Mouse (Mus musculus) left cerebral cortex, adult 2 months (tissue): ENCODE data around the gene Rcn2. TPM values are rescaled to one million over a fixed set of nuclear protein-coding genes. Genes with fewer than 3 reads are reported as not detected.
A peak's percentile ranks its signal among the peaks of the same experiment; 100 is the strongest.

ENCODE experiments used
- DNase-seq, 2 experiments: peaks; one replicate each; pipeline ENCODE4 v3.0.0; 2021 to 2022; ENCODE audit warnings: low spot score in 2 of 2, mixed read lengths in 1 of 2; ENCODE audit errors: extremely low spot score in 1 of 2
- H3K27ac ChIP-seq: fragments of 200-600 bp; 2 replicates; pipeline ENCODE4 v1.8.1; 2022
- H3K4me3 ChIP-seq: fragments of 200-600 bp; 2 replicates; pipeline ENCODE4 v1.8.1; 2022
- CTCF ChIP-seq: fragments of 200-600 bp; IDR thresholded peaks from 2 replicates; pipeline ENCODE4 v1.8.1; 2022; ENCODE audit warnings: antibody characterized with exemption, mild to moderate bottlenecking, moderate library complexity
- intact Hi-C: fragments of 180-260 bp; cut with DNase I; formaldehyde crosslinking; loops from one replicate; pipeline ENCODE4 v1.15.1; 2025
- total RNA-seq, 2 experiments: library from RNA; stranded (reverse); gene quantifications; 2 replicates each; pipeline ENCODE4 v1.2.3; 2021

The Rcn2 gene
- total RNA-seq, 2 experiments from 2014 or later, result 98.6 to 101 TPM

GRCm38 (mm10) chr9:56068630-56069029, 27.0 kb downstream of the Rcn2 start:
- no peak for TF ChIP-seq CTCF
- no peak overlapping the region for H3K4me3 ChIP-seq
- DNase-seq, result no peak
- intact Hi-C loops, result no loop called here
- no peak overlapping the region for H3K27ac ChIP-seq

DNA sequence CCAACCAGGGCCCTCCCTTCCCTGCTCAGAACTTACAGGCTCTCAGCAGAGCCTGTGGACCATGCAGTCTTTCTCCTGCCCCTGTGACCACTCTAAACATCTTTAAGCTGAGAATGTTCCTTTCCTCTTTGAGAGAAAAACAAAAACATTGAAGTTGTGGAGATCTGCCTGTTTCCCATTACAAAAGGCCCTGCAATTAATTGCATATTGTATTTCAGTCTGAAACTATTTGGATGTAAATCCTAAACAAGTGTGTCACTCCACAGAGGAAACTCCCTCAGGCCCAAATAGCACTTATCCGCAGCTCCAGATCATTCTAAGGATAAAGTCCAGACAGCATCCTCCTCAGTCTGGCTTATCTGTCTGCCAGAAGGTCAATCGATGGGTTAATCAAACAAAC, 31.2 kb downstream of the Rcn2 start:
- no peak for DNase-seq
- Histone ChIP-seq H3K4me3 (no peak overlapping the region), H3K27ac (no peak overlapping the region)
- TF ChIP-seq CTCF, result no peak
- intact Hi-C loops, result no loop called here

GRCm38 (mm10) chr9:56074863-56075262, 33.2 kb downstream of the Rcn2 start:
- peak overlapping the region; percentile 48; the same call in 1 of the 2 replicates for H3K27ac ChIP-seq
- H3K4me3 ChIP-seq, result no peak overlapping the region
- TF ChIP-seq CTCF, result no peak
- no peak for DNase-seq
- intact Hi-C loops, result loop anchor here (2.0 kb wide), 1 partner anchor 44 kb away; no protein-coding TSS in a partner anchor

GRCm38 (mm10) chr9:56075264-56075663, 33.6 kb downstream of the Rcn2 start:
- Histone ChIP-seq H3K27ac (peak overlapping the region; percentile 67), H3K4me3 (no peak overlapping the region)
- peak in 1 of 2 experiments; percentile 52 for DNase-seq
- peak; percentile 68 for TF ChIP-seq CTCF
- intact Hi-C loops, result loop anchor here (2.0 kb wide), 1 partner anchor 44 kb away; no protein-coding TSS in a partner anchor

DNA sequence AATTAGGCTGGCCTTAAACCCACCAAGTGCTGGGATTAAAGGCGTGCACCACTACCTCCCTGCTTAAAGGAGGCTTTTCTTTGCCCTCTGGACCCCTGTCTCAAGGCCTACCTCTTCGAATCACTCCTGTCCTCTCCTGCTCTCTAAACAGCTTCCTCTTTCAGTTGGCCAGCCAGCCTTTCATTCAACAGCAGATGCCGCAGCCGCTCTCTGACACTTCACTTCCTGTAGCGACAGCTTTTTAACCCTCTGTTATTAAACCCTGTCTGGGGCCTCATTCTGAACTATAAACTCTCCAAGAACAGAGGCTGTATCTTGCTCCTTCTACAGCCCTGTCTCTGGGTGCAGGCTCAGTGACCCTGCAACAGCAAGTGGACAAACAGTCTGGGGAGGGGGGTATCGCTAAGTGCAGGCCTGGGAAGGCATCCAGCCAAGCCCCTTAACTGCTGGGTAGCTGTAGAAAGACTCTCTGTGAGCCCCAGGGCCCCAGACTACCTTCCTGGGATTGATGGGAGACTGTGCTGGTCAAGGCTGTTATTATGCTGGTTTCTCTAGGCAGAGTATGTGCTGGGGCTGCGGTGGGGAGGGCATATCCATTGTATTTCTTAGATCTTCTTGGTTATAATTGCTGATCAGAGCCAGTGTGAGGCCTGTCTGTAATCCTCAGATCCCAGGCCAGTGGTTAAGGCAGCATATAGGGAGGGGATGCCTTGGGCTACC, 34.4 kb downstream of the Rcn2 start:
- Histone ChIP-seq H3K4me3 (no peak overlapping the region), H3K27ac (peak overlapping the region; percentile 67)
- no peak for DNase-seq
- no peak for TF ChIP-seq CTCF
- intact Hi-C loops, result loop anchor here (2.0 kb wide), 1 partner anchor 43 kb away; no protein-coding TSS in a partner anchor

DNA sequence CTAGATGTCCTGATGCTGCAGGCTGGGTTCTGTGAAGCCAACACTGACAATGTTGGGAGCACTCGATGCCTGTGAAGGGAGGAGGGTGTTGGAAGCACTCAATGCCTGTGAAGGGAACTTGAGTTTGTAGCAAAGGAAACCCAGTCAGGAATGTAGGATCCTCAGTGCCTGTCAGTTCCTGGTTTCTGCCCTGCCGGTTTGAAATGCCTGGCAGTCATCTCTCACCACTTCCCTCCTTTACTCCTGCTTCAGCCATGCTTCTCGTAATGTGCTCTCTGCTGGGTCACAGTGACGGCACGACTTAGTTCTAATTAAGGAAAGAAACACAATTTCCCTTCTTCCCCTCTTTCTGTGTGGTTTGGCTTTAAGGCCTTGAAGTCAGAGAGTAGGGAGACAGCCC, 37.9 kb downstream of the Rcn2 start:
- no peak for TF ChIP-seq CTCF
- intact Hi-C loops, result no loop called here
- DNase-seq, result no peak

DNA sequence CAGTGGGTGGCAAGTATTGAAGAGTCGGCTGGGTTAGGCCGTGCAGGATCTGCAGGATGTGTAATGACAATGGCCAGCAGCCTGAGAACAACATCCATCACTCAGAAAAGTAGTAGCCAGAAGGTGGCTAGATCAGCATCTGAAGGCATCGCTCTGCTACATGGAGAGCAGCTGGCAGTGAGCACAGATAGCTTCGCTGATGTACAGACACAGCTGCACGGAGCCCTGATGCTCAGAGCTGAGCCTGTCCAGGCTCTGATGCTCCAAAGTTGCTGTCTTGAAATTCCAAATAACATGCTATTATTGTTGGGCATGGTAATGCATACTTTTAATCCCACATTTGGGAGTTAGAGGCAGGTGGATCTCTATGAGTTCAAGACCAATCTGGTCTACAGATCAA, 44.9 kb downstream of the Rcn2 start:
- intact Hi-C loops, result no loop called here

More for the DNA sequence above, 37.9 kb downstream of the Rcn2 start:
- H3K4me3 ChIP-seq, result no peak overlapping the region
- no peak overlapping the region for H3K27ac ChIP-seq

GRCm38 (mm10) chr9:56089778-56090520, 48.3 kb downstream of the Rcn2 start, which contains the start of gene Pstpip1:
TSS of gene Pstpip1 (plus strand) at chr9:56089962.
- no peak within 1 kb of the TSS for H3K4me3 ChIP-seq
- intact Hi-C loops, result no loop called here
- no peak for TF ChIP-seq CTCF
- DNase-seq, result peak; percentile 40 to 49
- peak within 1 kb of the TSS; percentile 51; the same call in 1 of the 2 replicates for H3K27ac ChIP-seq

More for the DNA sequence above, 44.9 kb downstream of the Rcn2 start:
- TF ChIP-seq CTCF, result no peak
- DNase-seq, result no peak
- no peak overlapping the region for H3K4me3 ChIP-seq
- H3K27ac ChIP-seq, result no peak overlapping the region

GRCm38 (mm10) chr9:56090546-56091225, 49.0 kb downstream of the Rcn2 start:
- intact Hi-C loops, result no loop called here
- no peak for DNase-seq
- TF ChIP-seq CTCF, result no peak
- H3K4me3 ChIP-seq, result no peak overlapping the region
- no peak overlapping the region for H3K27ac ChIP-seq

DNA sequence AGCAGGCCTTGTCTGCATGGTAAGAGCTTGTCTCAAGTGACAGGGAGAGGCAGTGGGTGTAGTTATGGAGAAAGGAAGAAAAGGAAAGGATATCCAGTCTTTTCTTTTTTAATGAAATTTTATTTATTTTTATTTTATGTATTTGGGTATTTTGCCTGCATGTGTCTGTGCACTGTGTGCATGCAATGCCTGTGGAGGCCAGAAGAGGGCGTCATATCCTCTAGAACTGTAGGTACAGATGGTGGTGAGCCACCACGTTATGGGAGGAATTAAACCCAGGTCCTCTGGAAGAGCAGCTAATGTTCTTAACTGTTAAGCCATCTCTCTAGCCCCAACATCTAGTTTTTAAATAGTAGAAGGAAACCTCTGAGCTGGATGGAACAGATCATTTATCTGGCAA, 50.5 kb downstream of the Rcn2 start:
- no peak for DNase-seq
- intact Hi-C loops, result no loop called here
- peak; percentile 43 for TF ChIP-seq CTCF
- no peak overlapping the region for H3K27ac ChIP-seq
- no peak overlapping the region for H3K4me3 ChIP-seq

DNA sequence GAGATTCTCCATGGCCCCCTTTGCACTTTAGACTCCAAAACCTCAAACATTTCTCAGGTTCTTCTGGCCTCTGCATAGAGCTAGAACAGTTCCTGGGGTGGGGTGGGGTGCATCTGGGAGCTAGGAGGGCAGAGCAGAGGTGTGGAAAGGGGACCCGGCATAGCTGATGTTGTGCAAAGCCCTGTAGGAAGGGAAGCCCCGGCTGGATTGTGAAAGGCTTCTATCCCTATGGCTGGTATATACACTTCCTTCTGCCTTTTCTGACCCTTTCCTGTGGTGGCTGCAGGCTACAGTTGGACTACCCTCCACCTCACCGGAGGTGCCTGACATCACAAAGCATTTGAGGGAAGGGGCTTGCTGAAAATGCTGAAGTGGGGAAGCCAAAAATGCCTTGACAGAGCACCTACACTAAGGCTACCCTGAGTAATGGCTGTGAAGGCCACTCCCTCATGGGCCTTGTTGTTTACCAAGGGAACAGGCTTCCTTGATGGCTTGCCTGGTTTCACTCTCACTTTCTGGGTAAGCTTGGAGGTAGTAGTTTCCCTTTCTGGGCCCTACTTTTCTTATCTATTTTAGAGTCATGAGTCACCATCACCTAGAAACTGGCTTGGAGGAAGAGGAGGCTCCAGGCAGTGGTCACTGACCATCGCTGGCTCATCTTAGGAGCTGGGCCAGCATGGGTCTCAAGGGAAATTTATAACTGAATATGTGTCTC, 56.1 kb downstream of the Rcn2 start:
- DNase-seq, result no peak
- Histone ChIP-seq H3K4me3 (no peak overlapping the region), H3K27ac (no peak overlapping the region)
- intact Hi-C loops, result no loop called here
- TF ChIP-seq CTCF, result no peak
